Mouse (Mus musculus): ENCODE measurements at regions not wholly inside any gene's neighbourhood (a gene's known extent, or its start where the extent isn't known, plus 50 kb on each side); places are given as distances from the start of the nearest gene placed in this dataset.

GRCm38 (mm10) chr16:5310736-5311135 lies 55.0 kb upstream of the Eef2kmt start:
- Histone ChIP-seq H3K27ac (replicated peaks) (no peak overlapping the region), H3K9ac (replicated peaks) (no peak overlapping the region), H3K4me3 (no peak overlapping the region), H3K9me3 (no peaks in the 10 kb centered on the region), H3K36me3 (no peaks in the 10 kb centered on the region), H3K4me2 (replicated peaks) (no peak overlapping the region), H3K27me3 (peaks cover 25% of the 10 kb centered on the region), H3K4me1 (peaks cover 6% of the 10 kb centered on the region; the same call in 1 of the 2 replicates)
- 97% methylated on average over 10 of the region's 10 CpGs for WGBS
- ATAC-seq (ENCODE audit: low FRiP score, low read depth) = no peak

GRCm38 (mm10) chr16:5307761-5308160 lies 52.0 kb upstream of the Eef2kmt start:
- WGBS = 80% methylated on average over 7 of the region's 7 CpGs
- Histone ChIP-seq H3K36me3 (no peaks in the 10 kb centered on the region), H3K27me3 (peaks cover 25% of the 10 kb centered on the region), H3K9me3 (no peaks in the 10 kb centered on the region), H3K9ac (replicated peaks) (no peak overlapping the region), H3K4me2 (replicated peaks) (peak overlapping the region; percentile 95; the same call in 1 of the 2 replicates), H3K4me3 (no peak overlapping the region), H3K4me1 (peaks cover 6% of the 10 kb centered on the region; the same call in 1 of the 2 replicates), H3K27ac (replicated peaks) (no peak overlapping the region)
- no peak for ATAC-seq (ENCODE audit: low FRiP score, low read depth)

GRCm38 (mm10) chr16:5307249-5307605 lies 51.4 kb upstream of the Eef2kmt start:
- H3K4me3 ChIP-seq = peak overlapping the region; percentile 49
- WGBS = 67% methylated on average over 7 of the region's 7 CpGs
- ATAC-seq (ENCODE audit: low FRiP score, low read depth) = no peak
- H3K4me2 ChIP-seq (replicated peaks) = peak overlapping the region; percentile 95
- H3K27me3 ChIP-seq = peaks cover 25% of the 10 kb centered on the region
- no peaks in the 10 kb centered on the region for H3K9me3 ChIP-seq
- H3K27ac ChIP-seq (replicated peaks) = no peak overlapping the region
- H3K9ac ChIP-seq (replicated peaks) = peak overlapping the region; percentile 66; the same call in 1 of the 2 replicates
- no peaks in the 10 kb centered on the region for H3K36me3 ChIP-seq
- H3K4me1 ChIP-seq = peaks cover 6% of the 10 kb centered on the region; the same call in 1 of the 2 replicates

GRCm38 (mm10) chr16:5306588-5307248 lies 50.9 kb upstream of the Eef2kmt start:
- Histone ChIP-seq H3K4me1 (peaks cover 6% of the 10 kb centered on the region; the same call in 1 of the 2 replicates), H3K27ac (replicated peaks) (no peak overlapping the region), H3K36me3 (no peaks in the 10 kb centered on the region), H3K4me3 (peak overlapping the region; percentile 49), H3K9ac (replicated peaks) (peak overlapping the region; percentile 66), H3K9me3 (no peaks in the 10 kb centered on the region), H3K4me2 (replicated peaks) (peak overlapping the region; percentile 95), H3K27me3 (peaks cover 25% of the 10 kb centered on the region)
- under 1% methylated on average over 36 of the region's 36 CpGs for WGBS
- peak; percentile 85 for ATAC-seq (ENCODE audit: low FRiP score, low read depth)

Measured in midbrain, embryonic 12.5 days (tissue).